Mouse (Mus musculus): ENCODE measurements around the gene Myo1e.

GRCm38 (mm10) chr9:70220461-70221170 is 13.5 kb downstream of the Myo1e start:
- TF ChIP-seq CTCF (IDR thresholded peaks at IDR 0.05; ENCODE audit: control insufficient read depth, insufficient read depth, low read length) (no peak), POLR2A (IDR thresholded peaks at IDR 0.05; ENCODE audit: borderline replicate concordance, control insufficient read depth, low read depth, low read length) (no peak)
